Mouse (Mus musculus) limb, embryonic 14.5 days (tissue): ENCODE data around the gene Zcchc7. TPM values are rescaled to one million over a fixed set of nuclear protein-coding genes. Genes with fewer than 3 reads are reported as not detected.

Experiments
- ATAC-seq: fragments of 200-750 bp; cut with Nextera tagmentation; 2 replicates; pipeline ENCODE4 v1.8.0; 2017; ENCODE audit warnings: low read depth, moderate number of reproducible peaks, moderate TSS enrichment; ENCODE audit not compliant: low FRiP score
- DNase-seq: peaks from one replicate; pipeline ENCODE4 v3.0.0-alpha.2; 2015; ENCODE audit warnings: low spot score
- H3K27ac ChIP-seq: fragments of 300-500 bp; sonication (generic); replicated peaks from 2 replicates; pipeline ENCODE4 v1.5.1; 2014; ENCODE audit warnings: low read depth, mild to moderate bottlenecking, low read length, moderate library complexity, mixed read lengths
- H3K27me3 ChIP-seq: fragments of 300-500 bp; sonication (generic); 2 replicates; pipeline ENCODE4 v1.6.1; 2014; ENCODE audit warnings: low read length, mixed read lengths; ENCODE audit not compliant: control insufficient read depth, insufficient read depth
- H3K36me3 ChIP-seq: fragments of 300-500 bp; sonication (generic); 2 replicates; pipeline ENCODE4 v1.6.1; 2014; ENCODE audit warnings: mild to moderate bottlenecking, low read length, moderate library complexity, mixed read lengths; ENCODE audit not compliant: control insufficient read depth, insufficient read depth
- H3K4me1 ChIP-seq: fragments of 300-500 bp; sonication (generic); 2 replicates; pipeline ENCODE4 v1.6.1; 2014; ENCODE audit warnings: antibody characterized with exemption, low read length, mixed read lengths; ENCODE audit not compliant: control insufficient read depth, insufficient read depth
- H3K4me2 ChIP-seq: fragments of 300-500 bp; sonication (generic); replicated peaks from 2 replicates; pipeline ENCODE4 v1.6.1; 2014; ENCODE audit warnings: low read depth, mild to moderate bottlenecking, low read length, moderate library complexity; ENCODE audit not compliant: severe bottlenecking
- H3K4me3 ChIP-seq: fragments of 300-500 bp; sonication (generic); replicated peaks from 2 replicates; pipeline ENCODE4 v1.5.1; 2014; ENCODE audit warnings: low read length
- H3K9ac ChIP-seq: fragments of 300-500 bp; sonication (generic); 2 replicates; pipeline ENCODE4 v1.6.1; 2014; ENCODE audit warnings: mild to moderate bottlenecking, low read depth, low read length, moderate library complexity; ENCODE audit not compliant: severe bottlenecking
- H3K9me3 ChIP-seq: fragments of 300-500 bp; sonication (generic); 2 replicates; pipeline ENCODE4 v1.6.1; 2016; ENCODE audit warnings: low read length; ENCODE audit not compliant: control insufficient read depth
- POLR2A ChIP-seq: fragments of 200-500 bp; IDR thresholded peaks from 2 replicates; pipeline ENCODE4 v1.8.0; 2012; ENCODE audit warnings: inconsistent platforms, mild to moderate bottlenecking, moderate library complexity, borderline replicate concordance; ENCODE audit not compliant: insufficient read depth, insufficient read length; ENCODE audit errors: extremely low read depth
- WGBS: fragments of 180-500 bp; shearing (Covaris S2); extraction: QIAGEN DNeasy Blood & Tissue Kit; methylation state at CpG from one replicate; pipeline ENCODE4 v1.1.7; 2014; 5-methylcytosine and 5-hydroxymethylcytosine counted together
- polyA plus RNA-seq, 2 experiments: library from polyadenylated mRNA; depleted of rRNA in 1 of 2; stranded (reverse) in 1 of 2; unstranded in 1 of 2; fragments of >200 nt; fragmentation: Nextera tagmentation in 1 of 2; extraction: Ambion mirVana in 1 of 2; gene quantifications; 2 replicates each; pipeline versions ENCODE4 v1.2.1 to v1.2.3; 2012 to 2014

Zcchc7 gene
- polyA plus RNA-seq, 2 experiments, result 35.2 to 39.2 TPM

GRCm38 (mm10) chr4:44712786-44713553 is 42.7 kb upstream of the Zcchc7 start:
- under 1% methylated on average over 50 of the region's 50 CpGs for WGBS
- DNase-seq (no peak), ATAC-seq (no peak)
- Histone ChIP-seq H3K27me3 (peaks cover 95% of the 10 kb centered on the region), H3K4me1 (peaks cover 6% of the 10 kb centered on the region; the same call in 1 of the 2 replicates), H3K27ac (no peak overlapping the region), H3K4me2 (no peak overlapping the region), H3K36me3 (no peaks in the 10 kb centered on the region), H3K4me3 (peak overlapping the region; percentile 16), H3K9ac (no peak overlapping the region), H3K9me3 (no peaks in the 10 kb centered on the region)
- no peak for TF ChIP-seq POLR2A

DNA sequence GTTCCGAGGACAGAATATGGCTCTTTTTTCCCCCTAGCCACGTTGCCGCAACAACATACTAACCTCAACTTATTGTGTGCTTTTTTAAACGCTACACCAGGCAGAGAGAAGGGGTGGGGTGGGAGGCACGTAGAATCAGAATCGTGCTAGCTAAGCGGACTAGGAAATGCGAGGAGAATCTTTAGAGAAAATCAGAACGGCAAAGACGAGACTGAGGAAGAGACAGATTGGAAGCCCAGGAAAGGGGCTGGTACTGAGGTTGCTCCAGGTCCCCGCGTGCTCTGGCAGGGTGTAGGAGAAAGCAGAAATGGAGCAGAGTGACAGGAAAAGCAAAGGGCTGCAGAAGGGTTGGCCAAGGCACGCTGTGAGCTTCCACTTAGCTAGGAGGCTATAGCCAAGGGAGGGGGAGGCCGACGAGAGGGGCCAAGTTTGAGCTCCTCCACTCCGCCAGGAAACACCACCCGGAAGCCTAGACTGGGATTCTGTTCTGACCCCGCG is 42.1 kb upstream of the Zcchc7 start:
- H3K36me3 ChIP-seq, result no peaks in the 10 kb centered on the region
- H3K27ac ChIP-seq, result no peak overlapping the region
- H3K9ac ChIP-seq, result no peak overlapping the region
- under 1% methylated on average over 19 of the region's 19 CpGs for WGBS
- no peak for ATAC-seq
- H3K4me1 ChIP-seq, result peaks cover 6% of the 10 kb centered on the region; the same call in 1 of the 2 replicates
- H3K4me2 ChIP-seq, result no peak overlapping the region
- no peaks in the 10 kb centered on the region for H3K9me3 ChIP-seq
- no peak for DNase-seq
- TF ChIP-seq POLR2A, result no peak
- H3K27me3 ChIP-seq, result peaks cover 95% of the 10 kb centered on the region
- H3K4me3 ChIP-seq, result 0 out of 2 replicates have a peak overlapping the region, but pooled peaks have one; percentile 16

GRCm38 (mm10) chr4:44714111-44714621 is 41.5 kb upstream of the Zcchc7 start:
- no peak for ATAC-seq
- Histone ChIP-seq H3K27me3 (peaks cover 93% of the 10 kb centered on the region), H3K9ac (no peak overlapping the region), H3K27ac (no peak overlapping the region), H3K9me3 (no peaks in the 10 kb centered on the region), H3K36me3 (no peaks in the 10 kb centered on the region), H3K4me1 (peaks cover 6% of the 10 kb centered on the region; the same call in 1 of the 2 replicates), H3K4me2 (no peak overlapping the region), H3K4me3 (no peak overlapping the region)
- no peak for DNase-seq
- TF ChIP-seq POLR2A, result no peak
- under 1% methylated on average over 27 of the region's 27 CpGs for WGBS

DNA sequence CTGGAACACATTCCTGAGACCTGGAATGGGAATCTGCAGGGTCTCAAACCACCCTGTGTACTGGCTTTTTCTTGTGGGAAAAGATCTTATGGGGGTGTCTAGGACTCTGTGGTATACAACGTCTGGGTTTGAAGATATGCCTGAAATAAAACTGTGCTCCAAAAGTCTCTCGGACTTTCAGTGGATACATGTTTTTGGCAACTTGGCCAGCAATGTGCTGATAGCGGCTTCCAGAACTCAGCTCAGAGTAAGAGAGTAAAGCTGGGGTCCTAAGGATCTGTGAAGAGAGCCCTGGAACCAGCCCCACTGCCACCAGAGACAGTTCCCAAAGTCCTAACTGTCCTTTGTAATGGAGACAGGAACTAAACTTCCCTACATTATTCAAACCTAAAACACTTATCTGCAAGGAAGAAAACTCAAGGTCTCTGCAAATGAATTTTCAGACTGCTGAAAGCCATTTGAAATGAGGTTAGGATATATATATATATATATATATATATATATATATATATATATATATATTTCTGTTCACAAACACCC is 40.0 kb upstream of the Zcchc7 start:
- no peak overlapping the region for H3K27ac ChIP-seq
- no peak overlapping the region for H3K9ac ChIP-seq
- 11% methylated on average over 3 of the region's 3 CpGs for WGBS
- no peak overlapping the region for H3K4me2 ChIP-seq
- no peaks in the 10 kb centered on the region for H3K36me3 ChIP-seq
- peaks cover 6% of the 10 kb centered on the region; the same call in 1 of the 2 replicates for H3K4me1 ChIP-seq
- no peak for DNase-seq
- ATAC-seq, result no peak
- no peak for TF ChIP-seq POLR2A
- no peaks in the 10 kb centered on the region for H3K9me3 ChIP-seq
- no peak overlapping the region for H3K4me3 ChIP-seq
- H3K27me3 ChIP-seq, result peaks cover 82% of the 10 kb centered on the region

DNA sequence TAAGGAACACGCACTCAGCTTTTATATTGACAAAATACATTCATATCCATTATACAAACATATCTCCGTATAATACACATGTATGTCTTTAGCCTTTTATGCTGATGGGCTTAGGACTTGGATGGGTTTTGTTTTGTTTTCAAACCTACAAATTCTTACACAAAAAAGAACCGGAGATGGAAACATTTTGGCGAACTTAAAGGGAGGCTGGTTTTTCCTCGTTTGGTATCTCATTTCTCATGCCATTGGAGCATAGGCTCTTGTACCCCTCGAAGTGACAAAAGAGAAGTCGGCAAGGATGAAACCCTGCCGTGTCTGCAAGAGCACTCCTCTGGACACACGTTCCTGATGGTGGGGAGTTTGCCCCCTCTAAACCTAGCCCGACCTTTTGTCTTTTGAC is 39.3 kb upstream of the Zcchc7 start:
- Histone ChIP-seq H3K27ac (no peak overlapping the region), H3K36me3 (no peaks in the 10 kb centered on the region), H3K4me2 (no peak overlapping the region), H3K9ac (no peak overlapping the region), H3K27me3 (peaks cover 75% of the 10 kb centered on the region), H3K9me3 (no peaks in the 10 kb centered on the region), H3K4me1 (peaks cover 6% of the 10 kb centered on the region; the same call in 1 of the 2 replicates), H3K4me3 (no peak overlapping the region)
- WGBS, result 5% methylated on average over 10 of the region's 10 CpGs
- ATAC-seq (no peak), DNase-seq (no peak)
- no peak for TF ChIP-seq POLR2A
